Mouse (Mus musculus) right cerebral cortex, adult 18-20 months (tissue): ENCODE data around the gene Mad1l1.

Experiments used
- DNase-seq: peaks from one replicate; pipeline ENCODE4 v3.0.0; 2022; ENCODE audit warnings: mixed read lengths

The Mad1l1 gene

GRCm38 (mm10) chr5:140042002-140042611, 279.2 kb downstream of the Mad1l1 start:
- DNase-seq = peak; percentile 26

- no peak for DNase-seq
These were observed 280.3 kb downstream of the Mad1l1 start for GRCm38 (mm10) chr5:140041055-140041454.

GRCm38 (mm10) chr5:140037587-140038233, 283.6 kb downstream of the Mad1l1 start:
- no peak for DNase-seq

GRCm38 (mm10) chr5:140035641-140036040, 285.7 kb downstream of the Mad1l1 start:
- DNase-seq = no peak

- DNase-seq = no peak
These were observed 286.4 kb downstream of the Mad1l1 start for GRCm38 (mm10) chr5:140035025-140035330.

GRCm38 (mm10) chr5:140034300-140035024, 286.9 kb downstream of the Mad1l1 start:
- no peak for DNase-seq

- DNase-seq = no peak
These were observed 295.0 kb downstream of the Mad1l1 start for GRCm38 (mm10) chr5:140026366-140026765.

- no peak for DNase-seq
These were observed 296.1 kb downstream of the Mad1l1 start for GRCm38 (mm10) chr5:140025301-140025700.

GRCm38 (mm10) chr5:140023941-140024500, 297.3 kb downstream of the Mad1l1 start:
- DNase-seq = peak; percentile 46

GRCm38 (mm10) chr5:140022861-140023260, 298.5 kb downstream of the Mad1l1 start:
- DNase-seq = no peak

GRCm38 (mm10) chr5:140021755-140022154, 299.6 kb downstream of the Mad1l1 start:
- DNase-seq = peak; percentile 35

GRCm38 (mm10) chr5:140019616-140020015, 301.7 kb downstream of the Mad1l1 start:
- DNase-seq = no peak

GRCm38 (mm10) chr5:140018780-140019179, 302.6 kb downstream of the Mad1l1 start:
- DNase-seq = no peak

- no peak for DNase-seq
These were observed 304.5 kb downstream of the Mad1l1 start for GRCm38 (mm10) chr5:140016896-140017295.

GRCm38 (mm10) chr5:140013652-140014051, 307.7 kb downstream of the Mad1l1 start:
- DNase-seq = no peak

GRCm38 (mm10) chr5:140012286-140012967, 308.9 kb downstream of the Mad1l1 start:
- DNase-seq = no peak

GRCm38 (mm10) chr5:140010405-140010804, 310.9 kb downstream of the Mad1l1 start:
- DNase-seq = no peak

- DNase-seq = no peak
These were observed 312.2 kb downstream of the Mad1l1 start for GRCm38 (mm10) chr5:140009083-140009655.

GRCm38 (mm10) chr5:140008523-140008806, 312.9 kb downstream of the Mad1l1 start:
- DNase-seq = no peak

GRCm38 (mm10) chr5:140007656-140008522, 313.5 kb downstream of the Mad1l1 start:
- DNase-seq = no peak

GRCm38 (mm10) chr5:140006861-140007260, 314.5 kb downstream of the Mad1l1 start:
- DNase-seq = no peak

GRCm38 (mm10) chr5:140002541-140002940, 318.8 kb downstream of the Mad1l1 start:
- no peak for DNase-seq
